Mouse (Mus musculus): ENCODE data around the gene Vcl.

- no peak for TF ChIP-seq CTCF (IDR thresholded peaks at IDR 0.05; ENCODE audit: extremely low read depth, insufficient read depth, insufficient read length, insufficient replicate concordance)
- TF ChIP-seq POLR2A (IDR thresholded peaks at IDR 0.05; ENCODE audit: low read depth, low read length), result no peak
Measured at GRCm38 (mm10) chr14:20911811-20912210, 17.4 kb upstream of the Vcl start.
